Mouse (Mus musculus): ENCODE measurements around the gene Aldh1l1.

The Aldh1l1 gene

GRCm38 (mm10) chr6:90486176-90486921 is at the start of gene Aldh1l1:
Gene Aldh1l1 (plus strand): TSS chr6:90486427.
- no peak for DNase-seq (ENCODE audit: extremely low read depth, low read depth)

- no peak for DNase-seq (ENCODE audit: extremely low read depth, low read depth)
Measured at GRCm38 (mm10) chr6:90437041-90437440, 49.2 kb upstream of the Aldh1l1 start.

DNA sequence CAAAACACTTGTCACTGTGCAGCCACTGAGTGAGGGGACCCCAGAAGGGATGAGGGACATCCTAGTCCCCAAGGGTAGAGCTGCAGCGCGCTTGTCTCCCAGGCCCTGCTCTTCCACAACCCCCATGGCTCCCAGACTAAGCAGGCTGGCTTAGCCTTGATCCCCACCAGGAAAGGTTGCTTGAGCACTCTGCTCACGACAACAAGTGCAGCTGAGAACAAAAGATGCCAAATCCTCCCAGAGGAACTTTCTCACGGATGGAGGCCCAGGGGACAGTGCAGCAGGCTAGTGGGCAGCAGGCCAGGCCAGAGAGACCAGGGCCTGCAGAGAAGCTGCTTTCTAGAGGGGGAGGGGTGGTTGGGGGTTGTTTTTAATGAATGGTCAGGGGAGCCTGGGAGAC is 39.3 kb upstream of the Aldh1l1 start:
- DNase-seq (ENCODE audit: extremely low read depth, low read depth) = no peak

- no peak for DNase-seq (ENCODE audit: extremely low read depth, low read depth)
Measured at GRCm38 (mm10) chr6:90450179-90450578, 36.0 kb upstream of the Aldh1l1 start.

DNA sequence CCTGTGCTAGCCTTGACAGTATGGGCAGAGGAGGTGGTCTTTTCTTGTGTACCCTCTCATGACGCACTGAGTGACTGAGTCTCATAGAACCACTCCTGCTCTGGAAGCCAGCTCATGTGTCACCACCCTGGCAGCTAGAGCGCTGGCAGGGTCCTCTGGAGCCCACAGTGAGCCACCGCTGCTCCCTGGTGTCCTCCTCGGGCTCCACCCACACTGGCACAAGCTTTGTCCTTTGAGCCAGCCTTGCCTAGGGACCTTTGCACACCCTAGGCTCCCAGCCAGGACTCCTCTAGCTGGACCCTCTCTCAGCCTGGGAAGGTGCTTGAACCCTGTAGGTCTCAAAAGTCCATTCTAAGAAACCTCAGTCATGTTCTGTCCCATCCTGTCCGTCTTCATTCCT is 35.5 kb upstream of the Aldh1l1 start:
- DNase-seq (ENCODE audit: extremely low read depth, low read depth) = no peak

- DNase-seq (ENCODE audit: extremely low read depth, low read depth) = no peak
Measured at GRCm38 (mm10) chr6:90451512-90451911, 34.7 kb upstream of the Aldh1l1 start.

DNA sequence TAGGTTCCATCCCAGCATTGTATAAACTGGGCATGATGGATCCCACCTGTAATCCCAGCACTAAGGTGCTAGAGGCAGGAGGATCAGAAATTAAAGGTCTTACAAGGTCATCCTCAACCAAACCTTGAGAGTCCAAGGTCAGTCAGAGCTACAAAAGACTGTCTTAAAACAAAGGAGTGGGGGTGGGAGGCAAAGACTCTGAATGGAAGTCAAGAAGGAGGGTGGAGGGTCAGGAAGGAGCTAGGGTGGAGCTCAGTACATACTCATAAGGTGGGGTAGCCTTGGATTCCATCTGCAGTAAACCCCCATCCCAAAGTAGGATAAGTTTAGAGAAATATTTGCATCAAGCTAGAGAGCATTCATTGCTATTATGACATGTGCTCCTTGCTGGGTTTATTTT is 33.6 kb upstream of the Aldh1l1 start:
- no peak for DNase-seq (ENCODE audit: extremely low read depth, low read depth)

DNA sequence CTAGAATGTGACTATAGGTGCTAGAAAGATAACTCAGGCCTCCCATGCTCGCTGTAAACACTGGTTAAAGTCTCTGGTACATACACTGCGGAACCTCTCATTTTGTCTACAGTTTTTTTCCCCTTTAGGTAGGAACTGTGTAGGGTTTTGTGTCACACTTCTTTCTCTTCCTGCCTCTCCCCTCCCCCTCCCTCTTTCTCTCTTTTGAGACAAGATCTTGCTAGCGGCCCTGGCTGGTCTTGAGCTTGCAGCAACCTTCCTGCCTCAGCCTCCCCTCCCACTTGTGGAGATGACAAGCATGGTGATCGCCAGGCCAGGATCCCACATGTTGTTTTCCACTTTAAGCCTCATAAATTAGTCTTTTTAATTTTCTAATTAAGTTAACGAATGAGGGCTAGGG is 32.5 kb upstream of the Aldh1l1 start:
- no peak for DNase-seq (ENCODE audit: extremely low read depth, low read depth)

DNA sequence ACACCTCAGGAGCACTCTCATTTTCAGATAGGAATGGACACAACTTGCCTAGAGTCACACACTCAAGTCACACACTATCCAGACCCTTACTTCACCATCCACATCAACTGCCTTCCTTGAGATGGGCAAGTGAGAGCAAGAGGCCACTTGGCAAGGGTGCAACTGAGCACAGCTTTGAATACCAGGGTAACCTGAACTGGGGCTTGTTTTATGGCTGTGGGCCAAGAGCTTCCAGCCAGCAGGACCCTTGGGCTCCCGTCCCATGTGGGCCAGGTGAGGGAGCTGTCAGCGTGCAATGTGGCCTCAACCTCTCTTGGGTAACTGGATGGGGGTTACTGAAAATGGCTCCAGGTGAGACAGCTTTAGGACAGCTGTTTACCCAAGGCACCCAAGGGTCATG is 28.8 kb upstream of the Aldh1l1 start:
- DNase-seq (ENCODE audit: extremely low read depth, low read depth) = no peak

- no peak for DNase-seq (ENCODE audit: extremely low read depth, low read depth)
Measured at GRCm38 (mm10) chr6:90461181-90461580, 25.0 kb upstream of the Aldh1l1 start.

GRCm38 (mm10) chr6:90461771-90462170 is 24.5 kb upstream of the Aldh1l1 start:
- no peak for DNase-seq (ENCODE audit: extremely low read depth, low read depth)

GRCm38 (mm10) chr6:90462181-90462706 is 24.0 kb upstream of the Aldh1l1 start, which contains the start of gene Klf15:
Gene Klf15 (plus strand): TSS chr6:90462576.
- no peak for DNase-seq (ENCODE audit: extremely low read depth, low read depth)

GRCm38 (mm10) chr6:90462841-90463227 is 23.4 kb upstream of the Aldh1l1 start:
- no peak for DNase-seq (ENCODE audit: extremely low read depth, low read depth)

- DNase-seq (ENCODE audit: extremely low read depth, low read depth) = no peak
Measured at GRCm38 (mm10) chr6:90463228-90463862, 22.9 kb upstream of the Aldh1l1 start.

- DNase-seq (ENCODE audit: extremely low read depth, low read depth) = no peak
Measured at GRCm38 (mm10) chr6:90463890-90464421, 22.3 kb upstream of the Aldh1l1 start.

- DNase-seq (ENCODE audit: extremely low read depth, low read depth) = no peak
Measured at GRCm38 (mm10) chr6:90465028-90465640, 21.1 kb upstream of the Aldh1l1 start.

- DNase-seq (ENCODE audit: extremely low read depth, low read depth) = no peak
Measured at GRCm38 (mm10) chr6:90466079-90466478, 20.1 kb upstream of the Aldh1l1 start.

DNA sequence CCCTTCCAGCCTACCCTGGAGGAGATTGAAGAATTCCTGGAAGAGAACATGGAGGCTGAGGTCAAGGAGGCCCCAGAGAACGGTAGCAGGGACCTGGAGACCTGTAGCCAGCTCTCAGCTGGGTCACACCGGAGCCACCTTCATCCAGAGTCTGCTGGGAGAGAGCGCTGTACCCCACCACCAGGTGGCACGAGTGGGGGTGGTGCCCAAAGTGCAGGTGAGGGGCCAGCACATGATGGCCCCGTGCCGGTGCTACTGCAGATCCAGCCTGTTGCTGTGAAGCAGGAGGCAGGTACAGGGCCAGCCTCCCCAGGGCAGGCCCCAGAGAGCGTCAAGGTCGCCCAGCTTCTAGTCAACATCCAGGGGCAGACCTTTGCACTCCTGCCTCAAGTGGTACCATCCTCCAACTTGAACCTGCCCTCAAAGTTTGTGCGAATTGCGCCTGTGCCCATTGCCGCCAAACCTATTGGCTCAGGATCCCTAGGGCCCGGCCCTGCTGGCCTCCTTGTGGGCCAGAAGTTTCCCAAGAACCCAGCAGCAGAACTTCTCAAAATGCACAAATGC is 19.3 kb upstream of the Aldh1l1 start:
- no peak for DNase-seq (ENCODE audit: extremely low read depth, low read depth)

GRCm38 (mm10) chr6:90468216-90468615 is 18.0 kb upstream of the Aldh1l1 start:
- no peak for DNase-seq (ENCODE audit: extremely low read depth, low read depth)

- no peak for DNase-seq (ENCODE audit: extremely low read depth, low read depth)
Measured at GRCm38 (mm10) chr6:90469041-90469440, 17.2 kb upstream of the Aldh1l1 start.

DNA sequence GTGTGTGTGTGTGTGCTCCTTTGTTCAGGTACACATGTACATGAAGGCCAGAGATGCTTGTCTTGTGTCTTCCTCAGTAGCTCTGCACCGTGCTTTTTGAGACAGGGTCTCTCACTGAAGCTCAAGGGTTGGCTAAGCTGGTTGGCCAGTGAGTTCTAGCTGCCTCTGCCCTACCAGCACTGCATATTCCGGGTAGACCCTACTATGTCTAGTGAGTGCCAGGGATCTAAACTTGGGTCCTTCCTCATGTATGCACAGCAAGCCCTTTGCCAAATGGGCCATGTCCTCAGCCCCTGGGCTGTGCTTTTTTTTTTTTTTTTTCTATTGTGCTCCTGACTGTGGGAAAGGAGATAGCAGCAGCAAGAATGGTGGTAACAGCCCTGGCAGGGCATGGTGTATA is 16.0 kb upstream of the Aldh1l1 start:
- no peak for DNase-seq (ENCODE audit: extremely low read depth, low read depth)

All from MEL-GATA-1-ER (cell line).